Mouse (Mus musculus) leukemia stem cell, adult 10-12 weeks (primary cell): ENCODE data around the gene Ctnna2. TPM values are rescaled to one million over a fixed set of nuclear protein-coding genes. Genes with fewer than 3 reads are reported as not detected.

Source experiments
- polyA plus RNA-seq: library from polyadenylated mRNA; stranded (reverse); fragments of >175 nt; gene quantifications from 2 replicates; pipeline ENCODE4 v1.2.3, GENCODE M21; 2012; ENCODE audit warnings: low replicate concordance

Ctnna2 gene
- not detected in 2 replicates for polyA plus RNA-seq

DNA sequence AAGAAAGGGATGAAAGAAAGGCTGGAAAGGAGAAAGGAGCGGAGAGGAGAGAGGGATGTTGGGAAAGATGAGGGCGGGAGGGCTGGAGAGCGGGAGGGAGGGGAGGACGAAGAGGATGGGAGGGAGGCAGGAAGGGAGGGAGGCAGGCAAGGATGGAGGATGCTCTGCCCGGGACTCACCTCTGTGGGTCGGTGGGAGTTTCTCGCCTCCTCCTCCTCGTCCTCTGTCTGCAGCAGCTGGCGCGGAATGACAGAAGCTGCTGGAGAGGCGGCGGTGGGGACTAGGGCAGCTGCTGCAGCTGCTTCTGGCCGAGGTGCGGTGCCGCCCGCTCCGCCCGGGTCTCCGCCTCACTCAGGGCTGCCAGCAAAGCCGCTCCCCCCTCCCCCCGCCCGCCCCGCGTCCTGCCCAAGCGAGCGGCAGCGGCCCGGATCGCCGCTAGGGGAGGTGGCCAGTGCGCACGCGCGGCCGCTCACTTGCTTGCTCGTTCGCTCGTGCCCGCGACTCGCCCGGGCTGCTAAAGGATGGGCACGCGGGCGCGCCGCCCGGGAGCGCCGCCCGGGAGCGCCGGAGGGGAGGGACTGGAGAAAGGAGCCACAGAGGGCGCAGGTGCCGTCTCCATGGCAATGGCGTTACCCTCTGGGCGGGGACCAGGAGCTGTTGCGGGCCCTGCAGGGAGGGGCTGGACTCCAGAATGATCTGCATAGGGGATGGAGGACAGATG is at the start of gene Ctnna2:
Gene Ctnna2 (minus strand): TSS at position 459 of the 721 bp plus-strand sequence.

DNA sequence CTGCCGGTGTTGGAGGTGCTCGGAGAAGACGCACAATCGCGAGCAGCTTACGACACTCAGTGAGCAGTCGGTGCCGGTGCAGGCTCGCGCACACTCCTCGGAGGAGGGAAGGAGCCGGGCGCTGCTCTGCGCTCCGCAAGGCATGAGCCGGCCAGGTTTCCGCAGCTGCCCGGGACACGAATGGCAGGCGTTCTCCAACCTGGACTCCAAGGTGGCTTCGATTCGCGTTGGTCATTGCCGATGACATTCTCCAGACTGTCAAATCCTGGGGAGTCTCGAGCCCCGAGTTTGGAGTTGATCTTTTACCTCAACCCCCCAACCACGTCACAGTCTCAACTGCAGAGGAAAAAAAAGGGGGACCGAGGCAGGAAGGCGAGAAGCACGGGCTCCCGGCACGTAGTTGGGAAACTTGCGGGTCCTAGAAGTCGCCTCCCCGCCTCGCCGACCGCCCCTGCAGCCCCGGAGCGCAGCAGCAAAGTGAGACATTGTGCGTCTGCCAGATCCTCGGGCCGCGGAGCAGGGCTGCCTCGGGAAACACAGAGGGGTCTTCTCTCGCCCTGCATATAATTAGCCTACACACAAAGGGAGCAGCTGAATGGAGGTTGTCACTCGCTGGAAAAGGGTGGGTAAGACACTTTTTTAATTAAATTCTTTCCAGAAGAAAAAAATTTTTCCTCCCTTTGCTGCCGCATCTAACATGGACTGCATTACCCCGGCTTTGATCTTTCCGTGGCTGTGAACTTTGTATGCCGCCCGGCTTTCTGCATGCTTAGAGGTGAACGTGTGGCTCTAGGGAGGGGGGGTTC is 736.7 kb downstream of the Ctnna2 start, which contains the start of gene Lrrtm1:
Gene Lrrtm1 (plus strand): TSS at position 89 of the 806 bp plus-strand sequence.

